Mouse (Mus musculus): ENCODE results near the gene Gm15023. TPM values are rescaled to one million over a fixed set of nuclear protein-coding genes. Genes with fewer than 3 reads are reported as not detected.

The Gm15023 gene
- total RNA-seq (2023): not detected

GRCm38 (mm10) chrX:135177532-135177931 is at the start of gene Gm15023:
Gene Gm15023 (minus strand): TSS chrX:135177632.

DNA sequence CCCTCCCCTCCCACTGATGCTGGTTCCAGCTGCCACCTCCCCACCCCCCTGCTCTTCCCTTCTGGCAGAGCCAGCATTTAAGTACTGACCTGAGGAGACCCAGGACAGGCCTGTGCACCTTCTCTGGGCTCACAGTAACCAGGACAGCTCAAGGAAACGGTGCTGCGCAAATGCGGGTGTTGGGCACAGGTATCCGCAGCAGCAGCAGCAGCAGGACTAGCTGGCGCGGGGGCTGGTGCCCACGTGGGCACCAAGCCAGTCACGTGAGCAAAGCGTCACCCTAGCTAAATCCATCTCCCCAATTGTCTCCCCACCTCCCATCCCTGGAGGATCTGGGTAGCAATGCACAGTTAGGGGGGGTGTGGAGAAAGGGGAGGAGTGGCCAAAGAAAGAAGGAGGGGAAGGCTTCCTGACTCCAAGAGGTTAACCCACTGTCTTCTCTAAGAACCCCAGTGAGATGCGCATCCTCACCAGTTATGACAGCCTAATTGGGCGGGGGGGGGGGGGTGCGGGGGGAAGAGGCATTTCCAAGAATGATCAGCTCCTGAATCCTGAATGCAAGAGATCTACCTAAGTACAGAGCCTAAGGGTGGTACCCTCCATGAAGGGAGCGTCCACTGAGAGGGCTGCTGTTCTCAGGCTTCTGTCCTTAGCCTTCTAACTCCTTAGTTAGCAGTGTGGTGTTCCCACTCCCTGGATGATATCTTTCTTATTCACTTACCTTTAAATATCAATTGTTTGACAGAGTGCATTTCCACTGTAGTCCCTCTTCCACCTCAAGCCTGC is 33.2 kb upstream of the Gm15023 start, which contains the start of gene Tceal6:
Gene Tceal6 (minus strand): TSS at position 252 of the 786 bp plus-strand sequence.

Other genes with a start within 250 kb of the Gm15023 start
- under 1 TPM in 1 of 2 experiments, not detected in 1; 0.35 TPM for gene Nxf2, start 212.9 kb downstream of the Gm15023 start, total RNA-seq (2023)
- 10 to 100 TPM; 10.8 to 12.4 TPM for gene Zmat1, start 168.4 kb downstream of the Gm15023 start, total RNA-seq (2023)
- not detected for gene Tceal6, start 33.1 kb upstream of the Gm15023 start, total RNA-seq (2023)
- not detected for gene Pramel3, start 124.7 kb upstream of the Gm15023 start, total RNA-seq (2023)
- not detected for gene Gm5128, start 195.7 kb upstream of the Gm15023 start, total RNA-seq (2023)